Mouse (Mus musculus) cerebellum, adult 2 months (tissue): ENCODE data around the gene Dner. TPM values are rescaled to one million over a fixed set of nuclear protein-coding genes. Genes with fewer than 3 reads are reported as not detected.
A peak's percentile ranks its signal among the peaks of the same experiment; 100 is the strongest.

Experiments used
- DNase-seq, 2 experiments: peaks; one replicate each; pipeline ENCODE4 v3.0.0; 2021
- H3K27ac ChIP-seq: fragments of 200-500 bp; 2 replicates; pipeline ENCODE4 v1.5.1; 2012; ENCODE audit warnings: low read length, control low read depth, inconsistent platforms; ENCODE audit not compliant: insufficient read depth
- H3K27me3 ChIP-seq: fragments of 200-500 bp; 2 replicates; pipeline ENCODE4 v1.6.1; 2012; ENCODE audit warnings: inconsistent platforms, mild to moderate bottlenecking, low read length, moderate library complexity; ENCODE audit not compliant: control insufficient read depth, insufficient read depth
- H3K4me1 ChIP-seq: fragments of 200-500 bp; 2 replicates; pipeline ENCODE4 v1.6.1; 2011; ENCODE audit warnings: low read length; ENCODE audit not compliant: control insufficient read depth, insufficient read depth
- H3K4me3 ChIP-seq: fragments of 200-500 bp; replicated peaks from 2 replicates; pipeline ENCODE3; 2011; ENCODE audit warnings: mild to moderate bottlenecking, low read depth, low read length, control low read depth; ENCODE audit not compliant: insufficient read depth
- CTCF ChIP-seq: fragments of 200-500 bp; IDR thresholded peaks from 2 replicates; pipeline ENCODE4 v1.5.1; 2011; ENCODE audit warnings: low read depth, mild to moderate bottlenecking, control low read depth, low read length, moderate library complexity, borderline replicate concordance; ENCODE audit not compliant: insufficient read depth
- POLR2A ChIP-seq: fragments of 200-500 bp; IDR thresholded peaks from 2 replicates; pipeline ENCODE4 v1.6.1; 2011; ENCODE audit warnings: low read length, control low read depth, borderline replicate concordance; ENCODE audit not compliant: insufficient read depth
- WGBS: fragments of 180-500 bp; shearing (Covaris S2); methylation state at CpG from one replicate; pipeline ENCODE4 v1.1.7; 2018; 5-methylcytosine and 5-hydroxymethylcytosine counted together
- polyA plus RNA-seq: library from polyadenylated mRNA; depleted of rRNA; stranded (reverse); fragments of >200 nt; gene quantifications from 2 replicates; pipeline ENCODE4 v1.2.3, GENCODE M21; 2012

Dner gene
- polyA plus RNA-seq, 1 experiment, result 277 TPM

GRCm38 (mm10) chr1:84667660-84668059 lies 28.4 kb downstream of the Dner start:
- no peak for DNase-seq
- Histone ChIP-seq H3K27ac (no peak overlapping the region), H3K27me3 (no peaks in the 10 kb centered on the region), H3K4me1 (no peaks in the 10 kb centered on the region), H3K4me3 (no peak overlapping the region)
- TF ChIP-seq POLR2A (no peak), CTCF (no peak)
- 22% methylated on average over 4 of the region's 4 CpGs for WGBS

- Histone ChIP-seq H3K27ac (no peak overlapping the region), H3K27me3 (no peaks in the 10 kb centered on the region), H3K4me1 (no peaks in the 10 kb centered on the region), H3K4me3 (no peak overlapping the region)
- no peak for DNase-seq
- TF ChIP-seq CTCF, result no peak
- no peak for TF ChIP-seq POLR2A
- 23% methylated on average over 4 of the region's 4 CpGs for WGBS
These were observed 31.5 kb downstream of the Dner start for GRCm38 (mm10) chr1:84664377-84665118.

GRCm38 (mm10) chr1:84646781-84647180 lies 49.2 kb downstream of the Dner start:
- no peak for TF ChIP-seq CTCF
- no peak for TF ChIP-seq POLR2A
- no peak overlapping the region for H3K4me3 ChIP-seq
- H3K27ac ChIP-seq, result no peak overlapping the region
- peak in 1 of 2 experiments; percentile 40 for DNase-seq
- 59% methylated on average over 2 of the region's 2 CpGs for WGBS
- H3K27me3 ChIP-seq, result no peaks in the 10 kb centered on the region
- no peaks in the 10 kb centered on the region for H3K4me1 ChIP-seq

GRCm38 (mm10) chr1:84640463-84640862 lies 55.6 kb downstream of the Dner start:
- 71% methylated on average over 4 of the region's 4 CpGs for WGBS
- TF ChIP-seq POLR2A (no peak), CTCF (no peak)
- no peak for DNase-seq
- no peak overlapping the region for H3K27ac ChIP-seq
- H3K4me1 ChIP-seq, result no peaks in the 10 kb centered on the region
- no peak overlapping the region for H3K4me3 ChIP-seq
- H3K27me3 ChIP-seq, result no peaks in the 10 kb centered on the region

- no peaks in the 10 kb centered on the region for H3K27me3 ChIP-seq
- no peak overlapping the region for H3K27ac ChIP-seq
- no peaks in the 10 kb centered on the region for H3K4me1 ChIP-seq
- no peak overlapping the region for H3K4me3 ChIP-seq
- TF ChIP-seq CTCF, result no peak
- TF ChIP-seq POLR2A, result no peak
- DNase-seq, result no peak
- 45% methylated on average over 6 of the region's 6 CpGs for WGBS
These were observed 59.1 kb downstream of the Dner start for GRCm38 (mm10) chr1:84636890-84637289.

- H3K4me1 ChIP-seq, result no peaks in the 10 kb centered on the region
- H3K27ac ChIP-seq, result no peak overlapping the region
- no peak overlapping the region for H3K4me3 ChIP-seq
- no peaks in the 10 kb centered on the region for H3K27me3 ChIP-seq
- no peak for DNase-seq
- TF ChIP-seq POLR2A (no peak), CTCF (no peak)
- WGBS, result 79% methylated on average over 6 of the region's 6 CpGs
These were observed 67.8 kb downstream of the Dner start for GRCm38 (mm10) chr1:84628244-84628643.

- DNase-seq, result no peak
- H3K27ac ChIP-seq, result no peak overlapping the region
These were observed 73.0 kb downstream of the Dner start for GRCm38 (mm10) chr1:84622978-84623554.

GRCm38 (mm10) chr1:84621308-84621707 lies 74.7 kb downstream of the Dner start:
- H3K4me3 ChIP-seq, result no peak overlapping the region
- no peak overlapping the region for H3K27ac ChIP-seq
- H3K27me3 ChIP-seq, result no peaks in the 10 kb centered on the region
- DNase-seq, result peak; percentile 48 to 63
- peaks cover 6% of the 10 kb centered on the region for H3K4me1 ChIP-seq
- 22% methylated on average over 3 of the region's 3 CpGs for WGBS
- TF ChIP-seq POLR2A, result no peak
- no peak for TF ChIP-seq CTCF

More at GRCm38 (mm10) chr1:84622978-84623554, 73.0 kb downstream of the Dner start:
- Histone ChIP-seq H3K4me1 (peaks cover 6% of the 10 kb centered on the region), H3K27me3 (no peaks in the 10 kb centered on the region), H3K4me3 (no peak overlapping the region)
- 46% methylated on average over 12 of the region's 12 CpGs for WGBS
- TF ChIP-seq CTCF (no peak), POLR2A (no peak)
